Mouse (Mus musculus): ENCODE measurements around the gene Spopl. TPM values are rescaled to one million over a fixed set of nuclear protein-coding genes. Genes with fewer than 3 reads are reported as not detected.
"Not testable (repeated sequence)": the region's sequence is repeated elsewhere in the genome, so short reads cannot be mapped to it uniquely, and the experiment has no call there.

Spopl gene
- total and polyA plus RNA-seq, 2 experiments = 1.9 to 10.6 TPM

GRCm38 (mm10) chr2:23547220-23547619 lies 24.7 kb downstream of the Spopl start:
- Histone ChIP-seq H3K27ac (replicated peaks; ENCODE audit: insufficient read depth, low read depth, low read length) (no peak overlapping the region), H3K4me3 (ENCODE audit: insufficient read depth, low read depth, low read length) (no peak overlapping the region), H3K4me1 (ENCODE audit: control insufficient read depth, insufficient read depth, low read length) (no peaks in the 10 kb centered on the region), H3K36me3 (ENCODE audit: control insufficient read depth, insufficient read depth, low read length) (no peaks in the 10 kb centered on the region), H3K79me2 (ENCODE audit: control insufficient read depth, insufficient read depth, low read length) (peaks cover 6% of the 10 kb centered on the region; the same call in 1 of the 2 replicates), H3K9ac (ENCODE audit: low read depth, low read length) (no peak overlapping the region), H3K27me3 (ENCODE audit: control insufficient read depth, insufficient read depth, low read length) (no peaks in the 10 kb centered on the region)
- no peak for TF ChIP-seq POLR2A (IDR thresholded peaks at IDR 0.05; ENCODE audit: extremely low read depth, insufficient read depth, low read length)
- TF ChIP-seq CTCF (IDR thresholded peaks at IDR 0.05; ENCODE audit: low read depth, low read length) = no peak
- WGBS = 100% methylated on average over 1 of the region's 1 CpGs
- no peak for DNase-seq (ENCODE audit: extremely low read depth, low read depth, low spot score)

GRCm38 (mm10) chr2:23539967-23540366 lies 31.9 kb downstream of the Spopl start:
- TF ChIP-seq POLR2A (IDR thresholded peaks at IDR 0.05; ENCODE audit: extremely low read depth, insufficient read depth, low read length) = no peak
- TF ChIP-seq CTCF (IDR thresholded peaks at IDR 0.05; ENCODE audit: low read depth, low read length) = no peak
- Histone ChIP-seq H3K27ac (replicated peaks; ENCODE audit: insufficient read depth, low read depth, low read length) (no peak overlapping the region), H3K27me3 (ENCODE audit: control insufficient read depth, insufficient read depth, low read length) (no peaks in the 10 kb centered on the region), H3K79me2 (ENCODE audit: control insufficient read depth, insufficient read depth, low read length) (no peaks in the 10 kb centered on the region), H3K9ac (ENCODE audit: low read depth, low read length) (no peak overlapping the region), H3K4me1 (ENCODE audit: control insufficient read depth, insufficient read depth, low read length) (no peaks in the 10 kb centered on the region), H3K36me3 (ENCODE audit: control insufficient read depth, insufficient read depth, low read length) (peaks cover 2% of the 10 kb centered on the region), H3K4me3 (ENCODE audit: insufficient read depth, low read depth, low read length) (no peak overlapping the region)
- no peak for DNase-seq (ENCODE audit: extremely low read depth, low read depth, low spot score)
- 85% methylated on average over 4 of the region's 4 CpGs for WGBS

GRCm38 (mm10) chr2:23527717-23528116 lies 44.2 kb downstream of the Spopl start:
- WGBS = 99% methylated on average over 2 of the region's 2 CpGs
- not testable (repeated sequence) for H3K9ac ChIP-seq (ENCODE audit: low read depth, low read length)
- H3K36me3 ChIP-seq (ENCODE audit: control insufficient read depth, insufficient read depth, low read length) = peaks cover 23% of the 10 kb centered on the region

GRCm38 (mm10) chr2:23505141-23505540 lies 66.8 kb downstream of the Spopl start:
- no peak for DNase-seq (ENCODE audit: extremely low read depth, low read depth, low spot score)
- no peak for TF ChIP-seq CTCF (IDR thresholded peaks at IDR 0.05; ENCODE audit: low read depth, low read length)
- no peak for TF ChIP-seq POLR2A (IDR thresholded peaks at IDR 0.05; ENCODE audit: extremely low read depth, insufficient read depth, low read length)
- H3K9ac ChIP-seq (ENCODE audit: low read depth, low read length) = no peak overlapping the region
- 98% methylated on average over 3 of the region's 3 CpGs for WGBS
- no peak overlapping the region for H3K4me3 ChIP-seq (ENCODE audit: insufficient read depth, low read depth, low read length)
- H3K79me2 ChIP-seq (ENCODE audit: control insufficient read depth, insufficient read depth, low read length) = no peaks in the 10 kb centered on the region
- H3K36me3 ChIP-seq (ENCODE audit: control insufficient read depth, insufficient read depth, low read length) = peaks cover 9% of the 10 kb centered on the region; the same call in 1 of the 2 replicates
- no peak overlapping the region for H3K27ac ChIP-seq (replicated peaks; ENCODE audit: insufficient read depth, low read depth, low read length)
- H3K4me1 ChIP-seq (ENCODE audit: control insufficient read depth, insufficient read depth, low read length) = no peaks in the 10 kb centered on the region
- H3K27me3 ChIP-seq (ENCODE audit: control insufficient read depth, insufficient read depth, low read length) = no peaks in the 10 kb centered on the region

More at GRCm38 (mm10) chr2:23527717-23528116, 44.2 kb downstream of the Spopl start:
- H3K27me3 ChIP-seq (ENCODE audit: control insufficient read depth, insufficient read depth, low read length); H3K79me2 ChIP-seq (ENCODE audit: control insufficient read depth, insufficient read depth, low read length); DNase-seq (ENCODE audit: extremely low read depth, low read depth, low spot score); H3K4me3 ChIP-seq (ENCODE audit: insufficient read depth, low read depth, low read length); H3K4me1 ChIP-seq (ENCODE audit: control insufficient read depth, insufficient read depth, low read length); H3K27ac ChIP-seq (replicated peaks; ENCODE audit: insufficient read depth, low read depth, low read length): not testable (repeated sequence)

GRCm38 (mm10) chr2:23481715-23482114 lies 90.2 kb downstream of the Spopl start:
- TF ChIP-seq POLR2A (IDR thresholded peaks at IDR 0.05; ENCODE audit: extremely low read depth, insufficient read depth, low read length) = no peak
- 85% methylated on average over 1 of the region's 1 CpGs for WGBS
- no peak overlapping the region for H3K9ac ChIP-seq (ENCODE audit: low read depth, low read length)
- no peak overlapping the region for H3K4me3 ChIP-seq (ENCODE audit: insufficient read depth, low read depth, low read length)
- no peaks in the 10 kb centered on the region for H3K27me3 ChIP-seq (ENCODE audit: control insufficient read depth, insufficient read depth, low read length)
- DNase-seq (ENCODE audit: extremely low read depth, low read depth, low spot score) = no peak
- no peaks in the 10 kb centered on the region for H3K4me1 ChIP-seq (ENCODE audit: control insufficient read depth, insufficient read depth, low read length)
- H3K27ac ChIP-seq (replicated peaks; ENCODE audit: insufficient read depth, low read depth, low read length) = no peak overlapping the region
- no peaks in the 10 kb centered on the region for H3K36me3 ChIP-seq (ENCODE audit: control insufficient read depth, insufficient read depth, low read length)
- H3K79me2 ChIP-seq (ENCODE audit: control insufficient read depth, insufficient read depth, low read length) = no peaks in the 10 kb centered on the region

- no peaks in the 10 kb centered on the region for H3K4me1 ChIP-seq (ENCODE audit: control insufficient read depth, insufficient read depth, low read length)
- H3K27ac ChIP-seq (replicated peaks; ENCODE audit: insufficient read depth, low read depth, low read length) = no peak overlapping the region
- 45% methylated on average over 1 of the region's 1 CpGs for WGBS
- H3K36me3 ChIP-seq (ENCODE audit: control insufficient read depth, insufficient read depth, low read length) = no peaks in the 10 kb centered on the region
- H3K27me3 ChIP-seq (ENCODE audit: control insufficient read depth, insufficient read depth, low read length) = peaks cover 2% of the 10 kb centered on the region; the same call in 1 of the 2 replicates
- no peak overlapping the region for H3K9ac ChIP-seq (ENCODE audit: low read depth, low read length)
- DNase-seq (ENCODE audit: extremely low read depth, low read depth, low spot score) = no peak
- TF ChIP-seq CTCF (IDR thresholded peaks at IDR 0.05; ENCODE audit: low read depth, low read length) (no peak), POLR2A (IDR thresholded peaks at IDR 0.05; ENCODE audit: extremely low read depth, insufficient read depth, low read length) (no peak)
- H3K4me3 ChIP-seq (ENCODE audit: insufficient read depth, low read depth, low read length) = no peak overlapping the region
- H3K79me2 ChIP-seq (ENCODE audit: control insufficient read depth, insufficient read depth, low read length) = no peaks in the 10 kb centered on the region
Measured at GRCm38 (mm10) chr2:23467471-23467870, 104.4 kb downstream of the Spopl start.

Data from liver, adult 2 months (tissue).